In genomic region chr11:4001603-4002002, GRCm38 (mm10) we compare ENCODE assay signal across 9 mouse cellular contexts. TPM values are rescaled to one million over a fixed set of nuclear protein-coding genes. Genes with fewer than 3 reads are reported as not detected.
DNase-seq lines count a peak whose midpoint lies in the region; ATAC-seq lines count a peak whose summit lies in the region.
"Had no signal": no experiment of that assay in that cellular context is flagged by ENCODE, and none has a peak within 500 bp of the region (broad histone marks: within the 10 kb centered on the region; RNA-seq: fewer than 3 reads in every experiment).

No protein-coding gene starts in this region.

- no peak overlapping the region for H3K27ac ChIP-seq in embryonic facial prominence, embryonic 10.5 days (replicated peaks)
- no peak overlapping the region for H3K27ac ChIP-seq in liver, embryonic 13.5 days

- no peaks in the 10 kb centered on the region for H3K9me3 ChIP-seq in embryonic facial prominence, embryonic 10.5 days
- no peaks in the 10 kb centered on the region for H3K9me3 ChIP-seq in liver, embryonic 13.5 days (replicated peaks)

- H3K27me3 ChIP-seq in embryonic facial prominence, embryonic 10.5 days (replicated peaks; ENCODE audit: low read depth, poor library complexity, severe bottlenecking): peaks cover 44% of the 10 kb centered on the region
- peaks cover 45% of the 10 kb centered on the region for H3K27me3 ChIP-seq in liver, embryonic 13.5 days

- H3K4me1 ChIP-seq in embryonic facial prominence, embryonic 10.5 days: peaks cover 11% of the 10 kb centered on the region
- peaks cover 10% of the 10 kb centered on the region; the same call in 1 of the 2 replicates for H3K4me1 ChIP-seq in liver, embryonic 13.5 days (replicated peaks)

- 12% methylated on average over 5 of the region's 5 CpGs for WGBS in embryonic facial prominence, embryonic 10.5 days
- 2% methylated on average over 5 of the region's 5 CpGs for WGBS in liver, embryonic 13.5 days (ENCODE audit: insufficient replicate concordance)

- no peaks in the 10 kb centered on the region for H3K36me3 ChIP-seq in embryonic facial prominence, embryonic 10.5 days (replicated peaks)
- H3K36me3 ChIP-seq in liver, embryonic 13.5 days: no peaks in the 10 kb centered on the region

- H3K9ac ChIP-seq in liver, embryonic 13.5 days: no peak overlapping the region

- H3K4me3 ChIP-seq in embryonic facial prominence, embryonic 10.5 days: no peak overlapping the region
- H3K4me3 ChIP-seq in liver, embryonic 13.5 days (replicated peaks): no peak overlapping the region
- H3K4me3 ChIP-seq: myocyte had no signal

- no peak for ATAC-seq in liver, embryonic 13.5 days (ENCODE audit: low read depth)

- no peak overlapping the region for H3K4me2 ChIP-seq in liver, embryonic 13.5 days

- DNase-seq in left cerebral cortex, adult 18-20 months (ENCODE audit: low spot score in 2 of 2): peak; percentile 73 to 82
- DNase-seq in left cerebral cortex, adult 11 months (ENCODE audit: low spot score): no peak
- DNase-seq in adrenal gland, postnatal 10 days: peak; percentile 84
- DNase-seq in embryonic facial prominence, embryonic 10.5 days (ENCODE audit: low spot score): peak; percentile 76
- peak; percentile 37 for DNase-seq in hindlimb bud, embryonic 11.5 days (ENCODE audit: extremely low spot score, low read depth, low spot score)
- DNase-seq in liver, embryonic 13.5 days: peak; percentile 26
- peak; percentile 43 for DNase-seq in ovary, postnatal 14 days (ENCODE audit: low spot score)
- peak; percentile 46 to 54 for DNase-seq in thymus, postnatal 36 days

RNA-seq across cellular contexts. Expression of gene Gal3st1, which starts 18.2 kb away (rescaled TPM):
- total RNA-seq in left cerebral cortex, adult 18-20 months (2021): 1 to 10 TPM; 8.4 to 9.1 TPM
- 1 to 10 TPM in 1 of 2 experiments, under 1 TPM in 1; 1.00 to 1.9 TPM for total RNA-seq in adrenal gland, postnatal 10 days (2021)
- polyA plus RNA-seq in embryonic facial prominence, embryonic 10.5 days (2016; fragmentation: Nextera tagmentation; extraction: Ambion mirVana): 0.55 and 0.58 TPM in 2 replicates
- 0.76 and 0.78 TPM in 2 replicates for polyA plus RNA-seq in liver, embryonic 13.5 days (2015; fragmentation: Nextera tagmentation; extraction: Ambion mirVana)
- polyA plus RNA-seq: myocyte had no signal

RNA-seq across cellular contexts. Expression of gene 4930556J24Rik, which starts 25.0 kb away (rescaled TPM):
- total RNA-seq in left cerebral cortex, adult 18-20 months (2021): not detected
- total RNA-seq in adrenal gland, postnatal 10 days (2021): not detected
- polyA plus RNA-seq in embryonic facial prominence, embryonic 10.5 days (2016; fragmentation: Nextera tagmentation; extraction: Ambion mirVana): 0.37 and 0.52 TPM in 2 replicates
- 0.13 TPM in 1 of 2 replicates, not detected in the other for polyA plus RNA-seq in liver, embryonic 13.5 days (2015; fragmentation: Nextera tagmentation; extraction: Ambion mirVana)

RNA-seq across cellular contexts. Expression of gene Sec14l4, which starts 29.7 kb away (rescaled TPM):
- total RNA-seq in left cerebral cortex, adult 18-20 months (2021): not detected
- total RNA-seq in adrenal gland, postnatal 10 days (2021): 10 to 100 TPM; 10.6 to 17.1 TPM
- 0.29 TPM in 1 of 2 replicates, not detected in the other for polyA plus RNA-seq in embryonic facial prominence, embryonic 10.5 days (2016; fragmentation: Nextera tagmentation; extraction: Ambion mirVana)
- 0.96 and 1.2 TPM in 2 replicates for polyA plus RNA-seq in liver, embryonic 13.5 days (2015; fragmentation: Nextera tagmentation; extraction: Ambion mirVana)
- polyA plus RNA-seq: myocyte had no signal

RNA-seq across cellular contexts. Expression of gene Pes1, which starts 37.8 kb away (rescaled TPM):
- 10 to 100 TPM; 40.0 to 43.2 TPM for total RNA-seq in left cerebral cortex, adult 18-20 months (2021)
- total RNA-seq in adrenal gland, postnatal 10 days (2021): 10 to 100 TPM; 54.7 to 63.4 TPM
- polyA plus RNA-seq in embryonic facial prominence, embryonic 10.5 days (2016; fragmentation: Nextera tagmentation; extraction: Ambion mirVana): 108 and 119 TPM in 2 replicates
- polyA plus RNA-seq in liver, embryonic 13.5 days (2015; fragmentation: Nextera tagmentation; extraction: Ambion mirVana): 60.0 and 69.4 TPM in 2 replicates

Comparison
In these comparisons a context has a peak if more than half of its experiments do, and no peak if none do; other contexts are left out.
1. RNA of gene Sec14l4, which starts 29.7 kb away (total RNA-seq): 10.6 to 17.1 TPM in adrenal gland, postnatal 10 days; not detected in left cerebral cortex, adult 18-20 months; every median in the first group is over 4 times any median in the second.